Mouse (Mus musculus): ENCODE measurements around the gene Ampd2. TPM values are rescaled to one million over a fixed set of nuclear protein-coding genes. Genes with fewer than 3 reads are reported as not detected.

Gene Ampd2
- polyA plus RNA-seq, 1 experiment from 2014 or later: 79.6 TPM

Other genes starting within 250 kb of the Ampd2 start
- gene Eps8l3, start 209.4 kb downstream of the Ampd2 start, polyA plus RNA-seq (2015; fragmentation: Nextera tagmentation; extraction: Ambion mirVana): 0.05 and 1.9 TPM in 2 replicates
- gene Gstm5, start 190.8 kb downstream of the Ampd2 start, polyA plus RNA-seq (2015; fragmentation: Nextera tagmentation; extraction: Ambion mirVana): 170 and 181 TPM in 2 replicates
- 40.3 and 52.6 TPM in 2 replicates for gene Gstm7, start 154.8 kb downstream of the Ampd2 start, polyA plus RNA-seq (2015; fragmentation: Nextera tagmentation; extraction: Ambion mirVana)
- gene Gstm6, start 142.9 kb downstream of the Ampd2 start, polyA plus RNA-seq (2015; fragmentation: Nextera tagmentation; extraction: Ambion mirVana): 19.1 and 21.3 TPM in 2 replicates
- 13.9 and 16.3 TPM in 2 replicates for gene Gstm3, start 117.4 kb downstream of the Ampd2 start, polyA plus RNA-seq (2015; fragmentation: Nextera tagmentation; extraction: Ambion mirVana)
- 6.9 and 10.4 TPM in 2 replicates for gene Gstm2, start 100.2 kb downstream of the Ampd2 start, polyA plus RNA-seq (2015; fragmentation: Nextera tagmentation; extraction: Ambion mirVana)
- 376 and 435 TPM in 2 replicates for gene Gstm1, start 68.7 kb downstream of the Ampd2 start, polyA plus RNA-seq (2015; fragmentation: Nextera tagmentation; extraction: Ambion mirVana)
- 16.8 and 17.0 TPM in 2 replicates for gene Gstm4, start 41.8 kb downstream of the Ampd2 start, polyA plus RNA-seq (2015; fragmentation: Nextera tagmentation; extraction: Ambion mirVana)
- gene Gnat2, start 6.1 kb upstream of the Ampd2 start, polyA plus RNA-seq (2015; fragmentation: Nextera tagmentation; extraction: Ambion mirVana): 3.8 and 4.1 TPM in 2 replicates
- gene Gnai3, start 59.5 kb upstream of the Ampd2 start, polyA plus RNA-seq (2015; fragmentation: Nextera tagmentation; extraction: Ambion mirVana): 69.9 and 73.7 TPM in 2 replicates
- gene Gpr61, start 68.2 kb upstream of the Ampd2 start, polyA plus RNA-seq (2015; fragmentation: Nextera tagmentation; extraction: Ambion mirVana): 0.02 TPM in 1 of 2 replicates, not detected in the other
- gene Amigo1, start 99.7 kb upstream of the Ampd2 start, polyA plus RNA-seq (2015; fragmentation: Nextera tagmentation; extraction: Ambion mirVana): 0.61 and 0.64 TPM in 2 replicates
- gene Cyb561d1, start 114.6 kb upstream of the Ampd2 start, polyA plus RNA-seq (2015; fragmentation: Nextera tagmentation; extraction: Ambion mirVana): 1.9 TPM in 2 replicates
- gene Atxn7l2, start 124.3 kb upstream of the Ampd2 start, polyA plus RNA-seq (2015; fragmentation: Nextera tagmentation; extraction: Ambion mirVana): 2.0 and 2.1 TPM in 2 replicates
- gene Sypl2, start 140.0 kb upstream of the Ampd2 start, polyA plus RNA-seq (2015; fragmentation: Nextera tagmentation; extraction: Ambion mirVana): 0.20 and 0.71 TPM in 2 replicates
- 126 and 136 TPM in 2 replicates for gene Psma5, start 170.3 kb upstream of the Ampd2 start, polyA plus RNA-seq (2015; fragmentation: Nextera tagmentation; extraction: Ambion mirVana)
- gene Sort1, start 197.4 kb upstream of the Ampd2 start, polyA plus RNA-seq (2015; fragmentation: Nextera tagmentation; extraction: Ambion mirVana): 1.8 and 2.5 TPM in 2 replicates